Comparison of ENCODE assay signal across 14 mouse cellular contexts in genomic region chr1:184881211-184881610, GRCm38 (mm10). TPM values are rescaled to one million over a fixed set of nuclear protein-coding genes. Genes with fewer than 3 reads are reported as not detected.
DNase-seq lines count a peak whose midpoint lies in the region; ATAC-seq and TF ChIP-seq lines count a peak whose summit lies in the region.
"Had no signal": no experiment of that assay in that cellular context is flagged by ENCODE, and none has a peak within 500 bp of the region (broad histone marks: within the 10 kb centered on the region; RNA-seq: fewer than 3 reads in every experiment).

No protein-coding gene starts in this region.

- no peak for ATAC-seq in heart, postnatal 0 days (ENCODE audit: insufficient read depth, low read depth)
- ATAC-seq in lung, embryonic 16.5 days (ENCODE audit: low read depth) = no peak
- no peak for ATAC-seq in limb, embryonic 15.5 days (ENCODE audit: insufficient number of reproducible peaks, low FRiP score, low TSS enrichment, low read depth)
- ATAC-seq in stomach, embryonic 15.5 days (ENCODE audit: insufficient read depth, low FRiP score, low read depth) = no peak

- peak overlapping the region; percentile 69 for H3K4me3 ChIP-seq in heart, postnatal 0 days (ENCODE audit: low read depth, low read length)
- peak overlapping the region; percentile 55 for H3K4me3 ChIP-seq in lung, embryonic 16.5 days (ENCODE audit: low read length)
- H3K4me3 ChIP-seq in limb, embryonic 15.5 days = peak overlapping the region; percentile 43; the same call in 1 of the 2 replicates
- H3K4me3 ChIP-seq in stomach, embryonic 15.5 days (replicated peaks) = peak overlapping the region; percentile 52; the same call in 1 of the 2 replicates
- H3K4me3 ChIP-seq: neural tube, embryonic 12.5 days had no signal

- TF ChIP-seq EP300 in heart, postnatal 0 days (IDR thresholded peaks at IDR 0.05; ENCODE audit: low read depth) = no peak

- no peak for DNase-seq in heart, postnatal 0 days (ENCODE audit: low spot score)
- no peak for DNase-seq in heart, postnatal 10 days
- no peak for DNase-seq in lung, postnatal 14 days
- no peak for DNase-seq in testis, postnatal 10 days (ENCODE audit: low spot score)
- DNase-seq: adrenal gland, postnatal 25 days; cerebellum, adult 11-12 months; kidney, adult 11 months; right cerebral cortex, postnatal 14 days had no signal

- H3K27me3 ChIP-seq in heart, postnatal 0 days (ENCODE audit: control insufficient read depth, insufficient read depth, low read length) = peaks cover 39% of the 10 kb centered on the region
- peaks cover 23% of the 10 kb centered on the region for H3K27me3 ChIP-seq in lung, embryonic 16.5 days (ENCODE audit: control insufficient read depth, insufficient read depth, low read depth, low read length)
- H3K27me3 ChIP-seq in limb, embryonic 15.5 days = peaks cover 28% of the 10 kb centered on the region
- H3K27me3 ChIP-seq in stomach, embryonic 15.5 days (replicated peaks) = peaks cover 28% of the 10 kb centered on the region

- H3K9me3 ChIP-seq in heart, postnatal 0 days (replicated peaks; ENCODE audit: control insufficient read depth, low read length) = no peaks in the 10 kb centered on the region
- H3K9me3 ChIP-seq in lung, embryonic 16.5 days (ENCODE audit: control insufficient read depth, low read length) = no peaks in the 10 kb centered on the region
- H3K9me3 ChIP-seq in limb, embryonic 15.5 days = no peaks in the 10 kb centered on the region
- no peaks in the 10 kb centered on the region for H3K9me3 ChIP-seq in stomach, embryonic 15.5 days
- H3K9me3 ChIP-seq: neural tube, embryonic 12.5 days had no signal

- peak overlapping the region; percentile 75 for H3K4me2 ChIP-seq in heart, postnatal 0 days (ENCODE audit: low read depth, low read length)
- H3K4me2 ChIP-seq in lung, embryonic 16.5 days (ENCODE audit: low read depth, low read length) = peak overlapping the region; percentile 72
- no peak overlapping the region for H3K4me2 ChIP-seq in limb, embryonic 15.5 days
- H3K4me2 ChIP-seq in stomach, embryonic 15.5 days = peak overlapping the region; percentile 82; the same call in 1 of the 2 replicates
- H3K4me2 ChIP-seq: neural tube, embryonic 12.5 days had no signal

- no peak for TF ChIP-seq CTCF in heart, postnatal 0 days (IDR thresholded peaks at IDR 0.05; ENCODE audit: low read depth)

- no peaks in the 10 kb centered on the region for H3K36me3 ChIP-seq in heart, postnatal 0 days (replicated peaks; ENCODE audit: control insufficient read depth, insufficient read depth, low read length)
- H3K36me3 ChIP-seq in lung, embryonic 16.5 days (ENCODE audit: control insufficient read depth, insufficient read depth, low read length) = no peaks in the 10 kb centered on the region
- no peaks in the 10 kb centered on the region for H3K36me3 ChIP-seq in limb, embryonic 15.5 days
- no peaks in the 10 kb centered on the region for H3K36me3 ChIP-seq in stomach, embryonic 15.5 days
- H3K36me3 ChIP-seq: neural tube, embryonic 12.5 days had no signal

- H3K4me1 ChIP-seq in heart, postnatal 0 days (ENCODE audit: control insufficient read depth, insufficient read depth) = no peaks in the 10 kb centered on the region
- H3K4me1 ChIP-seq in lung, embryonic 16.5 days (replicated peaks; ENCODE audit: control insufficient read depth, insufficient read depth, low read length) = peaks cover 3% of the 10 kb centered on the region; the same call in 1 of the 2 replicates
- peaks cover 21% of the 10 kb centered on the region for H3K4me1 ChIP-seq in limb, embryonic 15.5 days
- H3K4me1 ChIP-seq in stomach, embryonic 15.5 days = peaks cover 11% of the 10 kb centered on the region

- no peak overlapping the region for H3K9ac ChIP-seq in heart, postnatal 0 days (replicated peaks; ENCODE audit: low read depth, low read length)
- no peak overlapping the region for H3K9ac ChIP-seq in lung, embryonic 16.5 days (ENCODE audit: low read length)
- H3K9ac ChIP-seq in limb, embryonic 15.5 days = no peak overlapping the region
- no peak overlapping the region for H3K9ac ChIP-seq in stomach, embryonic 15.5 days
- H3K9ac ChIP-seq: neural tube, embryonic 12.5 days had no signal

- H3K27ac ChIP-seq in heart, postnatal 0 days (ENCODE audit: low read depth) = no peak overlapping the region
- no peak overlapping the region for H3K27ac ChIP-seq in lung, embryonic 16.5 days (ENCODE audit: low read length)
- H3K27ac ChIP-seq in limb, embryonic 15.5 days = no peak overlapping the region
- H3K27ac ChIP-seq in stomach, embryonic 15.5 days = no peak overlapping the region
- H3K27ac ChIP-seq: neural tube, embryonic 12.5 days had no signal

- intact Hi-C loops in heart, postnatal 10 days (cut with DNase I) = no loop called here

- WGBS in heart, postnatal 0 days = 81% methylated on average over 5 of the region's 5 CpGs
- WGBS in lung, embryonic 16.5 days = 78% methylated on average over 5 of the region's 5 CpGs
- 88% methylated on average over 5 of the region's 5 CpGs for WGBS in limb, embryonic 15.5 days
- 83% methylated on average over 5 of the region's 5 CpGs for WGBS in stomach, embryonic 15.5 days

RNA-seq across cellular contexts. Expression of gene C130074G19Rik, which starts 1.8 kb away (rescaled TPM):
- 10.3 and 10.7 TPM in 2 replicates for total RNA-seq in heart, postnatal 0 days (2014; rRNA removed; ENCODE audit: low replicate concordance)
- polyA plus RNA-seq in heart, postnatal 0 days (2015; fragmentation: Nextera tagmentation; extraction: Ambion mirVana) = 1.6 and 1.8 TPM in 2 replicates
- total RNA-seq in heart, postnatal 10 days (2021) = 10 to 100 TPM; 30.8 to 37.5 TPM
- polyA plus RNA-seq in lung, embryonic 16.5 days (2015; fragmentation: Nextera tagmentation; extraction: Ambion mirVana) = 2.6 and 3.0 TPM in 2 replicates
- 1.9 and 2.3 TPM in 2 replicates for polyA plus RNA-seq in limb, embryonic 15.5 days (2015; fragmentation: Nextera tagmentation; extraction: Ambion mirVana)
- 2.0 and 2.5 TPM in 2 replicates for polyA plus RNA-seq in stomach, embryonic 15.5 days (2015; fragmentation: Nextera tagmentation; extraction: Ambion mirVana)
- total RNA-seq: granulocyte monocyte progenitor cell, adult 5-6 weeks; megakaryocyte, adult 5-6 weeks had no signal

RNA-seq across cellular contexts. Expression of gene Marc2, which starts 35.0 kb away (rescaled TPM):
- 82.7 and 90.0 TPM in 2 replicates for total RNA-seq in heart, postnatal 0 days (2014; rRNA removed; ENCODE audit: low replicate concordance)
- polyA plus RNA-seq in heart, postnatal 0 days (2015; fragmentation: Nextera tagmentation; extraction: Ambion mirVana) = 133 and 135 TPM in 2 replicates
- total RNA-seq in heart, postnatal 10 days (2021) = 100 to 1,000 TPM; 151 to 155 TPM
- 154 and 166 TPM in 2 replicates for polyA plus RNA-seq in lung, embryonic 16.5 days (2015; fragmentation: Nextera tagmentation; extraction: Ambion mirVana)
- 193 and 204 TPM in 2 replicates for polyA plus RNA-seq in limb, embryonic 15.5 days (2015; fragmentation: Nextera tagmentation; extraction: Ambion mirVana)
- 256 and 262 TPM in 2 replicates for polyA plus RNA-seq in stomach, embryonic 15.5 days (2015; fragmentation: Nextera tagmentation; extraction: Ambion mirVana)
